Mouse (Mus musculus) bone marrow, adult 2 months (tissue): Measurements from ENCODE around the gene Sf3b3.

Experiments
- CTCF ChIP-seq: fragments of 200-500 bp; IDR thresholded peaks from 2 replicates; pipeline ENCODE4 v1.5.1; 2011; ENCODE audit warnings: low read length, control low read depth; ENCODE audit not compliant: control insufficient read depth, insufficient read depth
- POLR2A ChIP-seq: fragments of 200-500 bp; IDR thresholded peaks from 2 replicates; pipeline ENCODE4 v1.6.1; 2011; ENCODE audit warnings: low read depth, mild to moderate bottlenecking, control low read depth, low read length, borderline replicate concordance; ENCODE audit not compliant: control insufficient read depth

- TF ChIP-seq CTCF: no peak
- no peak for TF ChIP-seq POLR2A
Measured at GRCm38 (mm10) chr8:110844941-110845340, 1.6 kb downstream of the Sf3b3 start.
